Mouse (Mus musculus) natural killer cell, adult 2 months (primary cell): ENCODE data around the gene Sorbs1.

Source experiments
- DNase-seq, 2 experiments: peaks; one replicate each; pipeline ENCODE4 v3.0.0; 2022; ENCODE audit warnings: low spot score in 2 of 2

The Sorbs1 gene

DNA sequence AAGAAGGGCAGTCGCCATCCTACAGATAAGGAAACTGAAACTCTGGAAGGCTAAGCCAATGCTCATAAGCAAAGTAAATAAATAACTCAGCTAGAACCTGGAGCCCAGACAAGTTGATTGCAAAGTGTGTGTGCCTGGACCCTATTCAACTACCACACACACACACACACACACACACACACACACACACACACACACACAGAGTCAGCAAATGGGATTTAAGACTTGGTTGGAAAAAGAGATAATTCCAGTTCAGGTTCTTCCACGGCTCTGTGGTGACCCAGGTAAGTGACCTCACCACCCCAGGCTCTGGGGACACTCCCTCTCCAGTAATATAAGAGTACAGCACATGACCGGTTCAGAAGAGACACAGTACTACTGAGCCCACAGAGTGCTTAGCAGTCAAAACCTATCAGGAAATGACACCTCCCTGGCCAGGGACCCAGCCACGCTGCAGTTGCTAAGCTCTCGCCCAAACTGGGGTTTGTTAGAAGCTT lies 36.1 kb downstream of the Sorbs1 start:
- peak; percentile 49 to 73 for DNase-seq

DNA sequence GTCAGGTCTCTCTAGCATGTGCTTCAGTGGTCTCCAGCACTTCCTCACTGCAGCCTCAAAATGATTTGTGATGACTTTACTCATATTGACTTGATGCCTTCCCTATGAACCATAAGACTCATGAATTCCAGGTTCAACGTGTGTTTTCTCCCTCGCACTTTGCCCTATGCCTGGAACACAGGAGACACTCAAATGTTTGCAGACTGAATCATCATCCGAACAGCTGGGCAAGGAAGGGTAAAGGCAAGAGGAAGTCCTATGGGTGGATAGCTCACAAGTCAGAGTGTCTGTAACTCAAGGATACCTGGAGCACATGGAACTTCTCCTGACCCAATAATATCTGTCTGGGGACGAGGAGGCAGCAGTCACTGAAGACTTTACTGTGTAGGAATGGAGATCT lies 37.1 kb downstream of the Sorbs1 start:
- DNase-seq: no peak

DNA sequence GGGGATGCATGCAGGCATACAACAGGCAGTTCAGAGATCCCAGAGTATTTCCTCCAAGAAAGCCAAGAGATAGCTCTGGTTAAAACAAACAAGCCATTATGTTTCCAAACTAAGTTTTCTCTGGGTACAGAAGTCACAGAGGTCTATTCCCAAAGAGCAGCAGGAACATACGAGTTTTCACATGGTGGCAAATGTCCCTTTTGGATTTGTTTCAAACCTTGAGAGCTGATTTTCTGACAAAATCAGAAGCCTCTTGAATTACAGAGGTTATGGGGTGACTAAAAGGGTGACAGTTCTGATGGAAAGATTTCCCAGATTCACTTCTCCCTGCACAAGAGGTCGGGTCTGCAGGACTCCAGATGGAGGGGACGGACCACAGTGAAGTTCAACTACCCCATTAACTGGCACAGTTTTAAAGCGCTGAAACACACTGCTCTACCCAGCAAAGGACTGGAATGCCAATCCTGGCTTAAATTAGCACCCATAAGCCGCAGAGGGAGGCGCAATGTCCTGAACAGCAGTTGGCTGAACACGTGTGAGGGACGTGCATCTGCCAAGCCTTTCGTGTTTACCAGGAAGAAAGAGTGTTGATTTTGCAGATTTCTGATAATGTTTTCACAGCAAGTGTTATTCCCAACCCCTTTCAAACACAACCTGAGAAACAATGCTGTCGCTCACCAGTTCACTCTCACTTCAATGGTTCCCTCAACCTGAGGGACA lies 41.9 kb downstream of the Sorbs1 start:
- DNase-seq: no peak

DNA sequence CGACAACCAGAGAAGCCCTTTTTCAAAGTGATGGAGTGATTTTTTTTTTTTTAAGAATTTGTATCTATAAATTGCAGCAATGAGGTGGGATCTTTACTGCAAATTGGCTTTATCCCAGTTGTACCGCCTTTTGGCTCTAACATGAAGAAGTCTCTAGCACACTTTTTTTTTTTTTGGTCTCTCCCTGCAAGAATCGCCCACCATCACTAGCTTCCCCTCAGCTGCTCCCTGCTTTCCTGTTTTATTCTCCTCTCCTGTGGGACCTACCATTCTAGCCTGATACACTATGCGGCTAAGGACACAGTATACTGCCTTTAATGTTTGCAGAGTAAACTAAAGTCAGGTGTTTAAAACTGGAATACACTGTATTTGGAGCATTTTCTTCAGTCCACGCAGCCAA lies 43.8 kb downstream of the Sorbs1 start:
- DNase-seq: no peak

DNA sequence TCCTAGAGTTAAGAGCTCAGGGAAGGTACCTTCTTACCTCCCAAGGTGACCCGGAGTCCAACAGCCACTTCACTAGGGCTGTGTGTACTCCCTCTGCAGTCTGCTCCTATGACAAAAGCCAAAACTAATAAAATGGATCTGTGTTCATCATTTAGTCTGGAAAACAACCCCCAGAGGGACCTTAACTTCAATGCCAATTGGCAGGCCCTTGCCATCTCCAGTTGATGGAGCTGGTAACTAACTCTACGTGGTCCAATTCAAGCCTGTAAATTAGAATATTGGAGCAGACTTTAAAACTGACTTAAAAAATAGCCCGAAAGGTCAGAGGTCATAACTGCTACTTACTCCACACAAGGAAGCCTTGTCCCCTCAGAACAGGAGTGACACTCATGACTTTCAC lies 45.3 kb downstream of the Sorbs1 start:
- DNase-seq: no peak

DNA sequence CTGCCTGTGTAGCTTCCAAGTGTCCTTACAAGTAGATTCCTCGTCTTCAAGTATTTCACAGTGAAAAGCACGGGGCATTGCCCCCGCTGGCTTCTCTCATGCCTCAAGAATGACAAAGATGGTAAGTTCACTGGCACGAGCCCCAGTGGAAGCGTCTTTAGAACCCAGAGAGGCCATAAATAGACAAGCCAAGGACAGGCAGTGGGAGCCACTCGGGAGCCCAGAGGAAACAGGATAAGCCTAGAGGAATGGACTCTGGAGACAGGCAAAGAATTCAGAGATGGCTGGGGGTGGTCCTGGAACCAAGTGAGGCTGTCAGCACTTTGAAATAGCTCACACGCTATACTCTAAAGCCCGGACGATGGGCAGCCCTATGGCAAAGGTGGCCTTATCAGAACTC lies 45.8 kb downstream of the Sorbs1 start:
- no peak for DNase-seq

DNA sequence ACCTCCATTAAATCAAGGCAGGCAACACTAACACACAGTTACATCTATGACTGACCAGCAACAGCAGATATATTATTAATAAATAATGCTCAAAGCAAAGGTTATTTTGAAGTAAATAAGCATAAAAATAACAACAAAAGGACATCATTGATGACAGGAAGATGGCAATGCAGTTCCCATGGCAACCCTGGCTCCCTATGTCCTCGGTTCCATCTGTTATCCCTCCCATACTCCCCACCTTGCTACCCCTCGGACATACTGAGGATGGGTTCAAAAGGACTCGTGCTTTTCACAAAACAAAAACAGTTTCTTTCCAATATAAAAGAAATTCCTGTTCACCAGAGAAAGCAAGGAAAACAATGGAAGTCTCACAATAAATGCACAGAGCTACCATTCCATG lies 48.2 kb downstream of the Sorbs1 start:
- DNase-seq: no peak

DNA sequence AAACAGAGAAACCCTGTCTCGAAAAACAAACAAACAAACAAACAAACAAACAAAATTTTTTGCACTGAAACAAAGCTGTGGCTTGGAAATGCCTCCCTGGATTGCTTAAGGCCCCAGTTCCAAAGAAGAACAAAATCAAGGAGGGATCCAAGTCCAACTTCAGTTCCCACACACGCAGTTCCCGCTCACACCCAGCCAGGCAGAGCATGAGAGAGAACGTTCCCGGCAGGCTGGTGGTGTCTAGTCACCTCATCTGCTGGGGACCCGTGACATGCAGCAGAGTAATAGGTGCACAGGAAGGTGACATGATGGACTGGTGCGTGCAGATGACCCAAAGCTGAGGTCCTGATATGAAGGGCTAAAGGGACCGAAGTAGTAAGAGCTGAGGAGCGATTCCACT lies 49.2 kb downstream of the Sorbs1 start:
- no peak for DNase-seq

DNA sequence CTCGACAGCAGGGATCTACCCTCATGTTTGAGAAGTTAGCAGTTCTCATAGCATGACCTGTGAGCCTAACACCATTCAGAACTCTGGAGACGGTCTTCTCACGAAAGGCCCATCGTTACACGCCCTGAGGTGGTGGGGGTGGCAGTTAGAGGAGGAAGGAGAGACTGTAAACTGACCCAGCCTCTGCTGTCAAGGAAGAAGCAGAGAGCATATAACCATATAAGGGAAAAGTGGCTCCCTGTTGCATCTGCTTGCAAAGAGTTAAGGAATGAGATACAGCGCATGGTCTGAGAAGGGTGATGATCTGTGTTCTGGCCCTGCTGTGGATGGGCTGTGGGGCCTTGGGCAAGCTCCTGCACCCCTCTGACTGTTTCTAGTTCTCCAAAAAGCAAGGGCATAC lies 50.7 kb downstream of the Sorbs1 start:
- no peak for DNase-seq

DNA sequence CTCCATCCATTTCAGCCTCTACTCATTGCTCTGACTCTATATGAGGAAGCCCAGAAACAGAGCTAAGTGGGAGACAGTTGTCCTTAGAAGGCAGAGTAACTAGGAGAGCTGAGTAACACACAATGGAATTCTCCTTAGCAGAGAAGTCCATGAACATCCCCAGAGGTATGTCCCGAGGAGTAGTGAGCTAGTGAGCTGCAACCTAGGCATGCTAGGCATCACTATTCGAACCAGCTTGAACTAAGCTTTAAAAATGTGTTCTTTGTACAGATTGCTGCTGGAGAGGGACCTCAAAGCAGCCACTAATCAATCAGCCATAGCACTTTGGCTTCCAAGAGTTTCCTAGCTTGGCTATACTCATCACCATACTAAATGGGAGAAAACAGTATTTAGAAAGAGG lies 51.1 kb downstream of the Sorbs1 start:
- DNase-seq: no peak

DNA sequence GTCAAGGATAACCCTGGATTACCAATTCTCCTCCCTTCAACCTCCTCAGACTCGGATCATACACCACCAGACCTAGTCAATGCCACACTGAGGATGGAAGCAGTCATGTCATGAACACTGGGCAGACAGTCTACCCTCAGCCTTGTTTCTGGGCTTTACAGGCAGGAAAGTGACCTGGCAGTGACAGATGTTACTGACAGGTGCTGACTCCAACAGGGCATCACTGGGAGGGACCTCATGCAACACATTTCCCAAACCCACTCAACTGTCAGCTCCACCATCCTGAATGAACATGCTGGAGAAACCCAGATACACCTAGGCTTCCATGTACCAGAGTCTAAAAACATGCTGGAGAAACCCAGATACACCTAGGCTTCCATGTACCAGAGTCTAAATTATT lies 51.9 kb downstream of the Sorbs1 start:
- no peak for DNase-seq

DNA sequence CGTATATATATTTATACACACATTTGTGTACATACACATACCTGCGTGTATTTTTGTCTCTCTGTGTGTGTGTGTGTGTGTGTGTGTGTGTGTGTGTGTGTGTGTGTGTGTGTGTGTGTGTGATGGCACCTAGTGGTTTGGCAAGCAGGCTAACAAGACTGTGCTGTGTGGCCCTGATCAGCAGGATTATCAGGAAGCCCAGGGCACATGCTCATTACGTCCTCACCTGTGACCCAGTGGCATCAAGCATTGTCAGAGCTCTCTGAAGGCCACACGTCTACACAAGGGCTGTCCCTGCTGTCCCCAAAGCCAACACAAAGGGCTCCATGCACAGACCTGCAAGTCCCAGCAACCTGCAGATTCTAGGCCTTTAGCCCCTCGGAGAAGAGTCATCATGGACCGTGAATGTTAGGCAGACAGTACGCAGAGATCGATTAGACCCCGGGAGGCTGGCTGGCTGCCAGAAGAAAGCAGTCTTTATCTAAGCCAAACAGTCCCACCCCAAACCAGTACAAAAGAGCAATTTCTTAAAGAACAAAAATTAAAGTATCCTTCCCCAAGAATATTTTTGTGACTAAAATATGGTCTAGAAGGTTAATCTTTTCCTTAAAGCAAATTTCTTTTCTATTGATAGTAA lies 52.6 kb downstream of the Sorbs1 start:
- DNase-seq: no peak

DNA sequence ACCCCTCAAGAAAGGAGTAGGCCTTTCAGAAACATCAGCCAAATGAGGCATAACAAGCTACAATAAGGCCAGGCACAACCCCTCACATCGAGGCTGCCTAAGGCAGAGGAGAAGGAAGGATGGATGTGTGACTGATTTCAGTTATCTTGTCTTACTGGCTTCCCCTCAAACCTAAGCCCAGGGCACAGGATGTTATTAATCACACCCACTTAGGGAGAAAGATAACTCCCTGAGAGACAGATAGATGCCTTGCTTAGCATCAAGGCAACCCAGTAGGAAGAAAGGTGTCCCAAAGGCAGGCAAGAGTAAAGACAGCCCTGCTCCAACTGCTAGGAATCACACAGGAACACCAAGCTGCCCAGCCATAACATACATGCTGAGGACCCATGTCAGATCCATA lies 54.2 kb downstream of the Sorbs1 start:
- no peak for DNase-seq

DNA sequence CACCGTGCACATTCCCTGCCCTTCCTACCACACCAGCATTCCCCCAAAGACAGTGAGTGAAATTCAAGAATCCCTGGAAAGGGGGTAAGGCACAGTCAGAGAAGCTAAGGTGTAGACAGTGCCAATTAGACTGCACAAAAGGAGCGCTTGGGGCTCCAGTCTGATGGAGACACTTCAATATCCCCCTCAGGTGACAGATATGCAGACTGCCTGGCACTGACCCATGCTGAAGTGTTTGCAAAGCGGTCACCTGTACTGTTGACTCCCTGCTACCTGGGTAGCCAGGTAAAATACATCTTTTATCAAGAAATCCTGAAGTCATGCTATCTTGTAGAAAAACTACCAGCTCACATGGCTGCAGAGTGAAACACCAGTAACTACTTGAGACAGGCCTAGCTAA lies 54.8 kb downstream of the Sorbs1 start:
- DNase-seq: no peak

DNA sequence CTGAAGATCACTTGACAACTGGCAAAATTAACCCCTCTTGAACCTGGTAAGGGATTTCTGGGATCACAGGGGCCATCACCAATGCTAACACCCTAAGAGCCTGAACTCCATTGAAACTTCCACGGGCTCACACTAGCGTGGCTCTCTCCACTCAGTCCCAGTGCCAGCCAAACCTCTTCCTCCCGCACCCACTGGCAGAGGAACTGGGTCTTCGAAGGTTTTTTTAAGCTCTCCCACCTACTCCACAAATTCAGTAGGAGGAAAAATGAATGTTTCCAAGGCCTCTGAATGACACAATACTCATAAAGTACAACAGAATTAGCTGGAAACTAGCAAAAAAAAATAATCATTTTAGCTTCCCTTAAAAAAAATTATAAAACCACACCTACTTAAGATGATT lies 58.3 kb downstream of the Sorbs1 start:
- DNase-seq: no peak

DNA sequence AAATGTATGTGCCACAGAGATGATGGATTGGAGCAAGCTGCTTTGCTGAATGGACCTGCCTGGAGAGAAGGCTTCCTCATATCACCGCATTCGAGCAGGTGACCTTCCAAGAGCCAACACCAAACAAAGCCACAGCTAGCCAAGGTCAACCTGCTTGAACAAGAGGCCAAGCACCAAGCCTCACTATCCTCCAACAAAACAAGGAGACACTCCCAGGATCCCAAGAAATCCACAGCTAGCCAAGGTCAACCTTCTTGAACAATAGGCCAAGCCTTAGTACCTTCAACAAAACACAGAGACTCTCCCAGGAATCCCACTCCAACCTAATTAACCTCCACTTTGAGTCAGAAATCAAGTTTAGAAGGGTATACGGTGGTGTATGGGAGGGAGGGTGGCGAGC lies 59.5 kb downstream of the Sorbs1 start:
- DNase-seq: no peak

DNA sequence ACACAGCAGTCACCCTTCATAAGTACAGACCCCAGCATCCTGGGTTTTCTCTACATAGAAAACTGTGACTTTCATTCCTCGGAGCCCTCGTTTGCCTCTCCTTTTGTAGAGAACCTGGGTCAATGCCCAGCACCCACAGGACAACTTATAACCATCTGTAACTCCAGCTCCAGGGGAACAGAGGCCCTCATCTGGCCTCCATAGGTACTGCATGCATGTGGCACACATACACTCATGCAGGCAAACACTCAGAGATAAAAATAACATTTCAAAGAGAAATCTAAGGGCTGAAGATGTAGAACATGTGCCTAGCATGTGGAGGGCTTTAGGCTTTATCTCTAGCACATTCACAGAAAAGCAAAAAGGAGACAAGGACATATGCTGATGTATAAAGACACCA lies 61.4 kb downstream of the Sorbs1 start:
- DNase-seq: no peak

DNA sequence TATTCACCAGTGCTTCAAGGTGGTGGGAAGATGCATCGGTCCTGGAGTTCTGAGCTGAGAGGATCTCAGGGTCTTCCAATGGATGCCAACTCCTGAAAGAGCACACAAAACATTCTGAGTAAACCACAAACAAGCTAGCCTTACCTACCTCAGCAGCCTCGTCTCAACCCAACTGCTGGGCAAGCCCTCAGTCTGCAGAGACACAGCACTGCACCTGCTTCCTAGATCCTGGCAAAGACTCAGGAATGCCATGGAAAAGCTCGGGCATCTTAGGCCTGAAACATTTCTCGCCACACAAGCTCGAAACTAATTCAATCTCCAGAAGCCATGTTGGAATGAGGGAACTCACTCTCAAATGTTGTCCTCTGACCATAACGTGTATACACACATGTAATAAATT lies 62.3 kb downstream of the Sorbs1 start:
- no peak for DNase-seq

DNA sequence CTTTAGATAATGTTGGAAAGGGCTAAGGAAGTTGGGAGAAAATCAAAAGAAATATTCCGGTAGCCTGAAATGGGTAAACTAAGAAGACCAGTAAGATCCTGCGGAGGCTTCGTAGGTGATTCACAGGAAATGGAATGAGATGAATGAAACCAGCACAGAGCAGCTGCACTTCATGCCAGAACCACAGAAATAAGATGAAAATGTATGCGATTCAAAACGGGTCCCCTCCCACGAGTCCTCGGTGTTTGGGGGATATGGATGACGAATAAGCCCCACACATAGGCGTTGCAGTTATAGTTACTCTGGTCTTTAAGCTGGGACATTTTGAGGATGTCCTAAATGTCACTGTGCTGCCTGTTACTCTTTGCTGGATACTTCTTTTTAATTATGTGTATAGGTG lies 67.1 kb downstream of the Sorbs1 start:
- DNase-seq: no peak

DNA sequence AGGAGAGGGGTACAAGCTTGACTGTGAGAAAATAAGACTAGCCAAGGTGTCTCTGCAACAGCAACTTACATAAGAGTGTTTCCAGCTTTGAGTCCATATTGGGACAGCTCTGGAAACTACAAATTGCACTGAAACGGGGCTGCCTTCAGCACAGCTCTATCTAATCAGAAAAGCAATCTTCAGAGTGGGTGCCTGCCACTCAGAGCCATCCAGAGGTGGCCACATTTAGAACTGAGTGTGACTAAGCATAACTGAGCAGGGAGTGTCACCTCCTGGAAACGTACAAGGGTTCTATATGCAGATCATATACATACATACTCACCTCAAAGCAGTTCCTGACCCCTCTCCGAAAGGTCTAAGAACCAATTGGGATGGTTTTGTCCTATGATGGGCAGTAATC lies 71.2 kb downstream of the Sorbs1 start:
- DNase-seq: no peak

DNA sequence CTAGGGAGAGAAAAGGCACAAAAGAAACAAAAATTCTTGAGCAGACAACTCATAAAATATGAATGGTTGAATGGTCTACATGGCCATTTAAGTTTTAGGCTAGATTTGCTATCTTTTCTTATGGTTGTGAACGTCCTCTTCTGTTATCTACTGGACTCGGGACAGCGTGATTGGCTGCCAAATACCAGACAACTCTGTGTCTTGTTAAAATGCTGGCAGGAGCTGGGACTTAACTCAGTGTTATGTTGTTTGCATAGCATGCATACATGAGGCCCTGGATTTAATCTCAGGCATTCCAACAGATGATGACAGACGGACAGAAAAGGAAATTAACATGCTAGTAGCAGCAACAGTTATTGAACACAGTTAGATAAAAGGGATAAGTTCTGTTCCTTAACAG lies 72.6 kb downstream of the Sorbs1 start:
- no peak for DNase-seq

DNA sequence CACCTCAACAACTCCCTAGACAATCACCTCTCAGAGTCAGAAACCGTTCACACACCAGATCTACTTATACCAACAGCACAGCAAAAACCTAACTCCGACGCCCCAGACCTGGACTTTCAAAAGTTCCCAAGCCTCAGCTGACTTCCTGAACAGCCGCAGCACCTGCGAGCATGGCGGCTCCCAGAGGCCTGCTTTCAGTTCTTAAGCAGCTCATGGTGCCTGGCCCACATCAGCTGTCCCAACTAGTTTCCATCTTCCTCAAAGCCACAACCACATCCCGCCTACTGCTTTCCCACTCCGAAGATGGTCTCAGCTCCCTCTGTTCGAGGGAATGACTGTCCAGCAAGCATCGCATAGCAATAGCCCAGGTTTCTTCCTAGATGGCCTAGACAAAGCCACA lies 74.7 kb downstream of the Sorbs1 start:
- no peak for DNase-seq

DNA sequence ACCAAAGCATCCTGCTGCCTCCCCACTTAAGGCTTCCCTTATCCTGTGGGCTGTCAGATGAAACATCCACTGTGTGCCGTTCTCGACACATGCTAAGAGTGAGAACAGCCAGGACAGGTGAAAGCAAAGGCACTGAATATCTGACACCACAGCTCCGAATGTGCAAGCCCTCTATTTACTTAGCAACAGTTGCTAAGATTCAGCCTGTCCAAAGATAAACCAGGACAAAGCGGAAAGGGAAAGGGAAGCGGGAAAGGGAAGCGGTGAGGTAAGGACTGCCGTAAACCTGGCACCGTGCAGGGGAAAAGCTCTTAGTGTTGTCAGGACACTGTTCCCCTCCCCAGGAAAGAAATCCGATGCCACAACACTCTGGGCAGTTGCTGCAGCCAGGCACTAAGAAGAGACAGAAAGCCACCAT lies 75.9 kb downstream of the Sorbs1 start:
- DNase-seq: no peak
